Mouse (Mus musculus) hindbrain, embryonic 16.5 days (tissue): ENCODE results near the gene Gm3233. TPM values are rescaled to one million over a fixed set of nuclear protein-coding genes. Genes with fewer than 3 reads are reported as not detected.
"Not testable (repeated sequence)": the region's sequence is repeated elsewhere in the genome, so short reads cannot be mapped to it uniquely, and the experiment has no call there.

Experiments used
- ATAC-seq: fragments of 200-750 bp; cut with Nextera tagmentation; 2 replicates; pipeline ENCODE4 v1.8.0; 2017; ENCODE audit warnings: moderate TSS enrichment, moderate library complexity
- H3K27ac ChIP-seq: fragments of 300-500 bp; sonication (generic); 2 replicates; pipeline ENCODE4 v1.5.1; 2014; ENCODE audit warnings: low read depth, mild to moderate bottlenecking, control low read depth, low read length, moderate library complexity
- H3K27me3 ChIP-seq: fragments of 300-500 bp; sonication (generic); replicated peaks from 2 replicates; pipeline ENCODE4 v1.6.1; 2014; ENCODE audit warnings: low read length; ENCODE audit not compliant: control insufficient read depth, insufficient read depth
- H3K36me3 ChIP-seq: fragments of 300-500 bp; sonication (generic); 2 replicates; pipeline ENCODE4 v1.6.1; 2014; ENCODE audit warnings: mild to moderate bottlenecking, low read length, moderate library complexity, mixed read lengths; ENCODE audit not compliant: control insufficient read depth, insufficient read depth
- H3K4me1 ChIP-seq: fragments of 300-500 bp; sonication (generic); 2 replicates; pipeline ENCODE4 v1.6.1; 2014; ENCODE audit warnings: low read depth, low read length; ENCODE audit not compliant: control insufficient read depth, insufficient read depth
- H3K4me2 ChIP-seq: fragments of 300-500 bp; sonication (generic); 2 replicates; pipeline ENCODE4 v1.6.1; 2014; ENCODE audit warnings: mild to moderate bottlenecking, low read length, control low read depth, moderate library complexity
- H3K4me3 ChIP-seq: fragments of 300-500 bp; sonication (generic); 2 replicates; pipeline ENCODE4 v1.5.1; 2014; ENCODE audit warnings: mild to moderate bottlenecking, low read length, control low read depth, moderate library complexity
- H3K9ac ChIP-seq: fragments of 300-500 bp; sonication (generic); 2 replicates; pipeline ENCODE4 v1.6.1; 2014; ENCODE audit warnings: low read depth, mild to moderate bottlenecking, control low read depth, low read length, moderate library complexity
- H3K9me3 ChIP-seq: fragments of 300-500 bp; sonication (generic); 2 replicates; pipeline ENCODE4 v1.6.1; 2014; ENCODE audit warnings: mild to moderate bottlenecking, low read length, moderate library complexity; ENCODE audit not compliant: control insufficient read depth
- WGBS: fragments of 180-500 bp; shearing (Covaris S2); extraction: QIAGEN DNeasy Blood & Tissue Kit; methylation state at CpG from one replicate; pipeline ENCODE4 v1.1.7; 2014; 5-methylcytosine and 5-hydroxymethylcytosine counted together
- polyA plus RNA-seq: library from polyadenylated mRNA; unstranded; fragments of >200 nt; fragmentation: Nextera tagmentation; extraction: Ambion mirVana; gene quantifications from 2 replicates; pipeline ENCODE4 v1.2.1, GENCODE M21; 2015

Gm3233 gene
- polyA plus RNA-seq, 1 experiment from 2014 or later: not detected

- H3K9ac ChIP-seq, H3K36me3 ChIP-seq, H3K4me2 ChIP-seq, H3K9me3 ChIP-seq, H3K27me3 ChIP-seq, H3K27ac ChIP-seq, ATAC-seq, H3K4me3 ChIP-seq, H3K4me1 ChIP-seq: not testable (repeated sequence)
- WGBS: no CpG with 5 or more reads among the region's 1 CpGs
Measured at GRCm38 (mm10) chr10:77782442-77782841, 23.0 kb upstream of the Gm3233 start, which contains the start of gene Gm3250. TSS of gene Gm3250 (minus strand) at chr10:77782542.

DNA sequence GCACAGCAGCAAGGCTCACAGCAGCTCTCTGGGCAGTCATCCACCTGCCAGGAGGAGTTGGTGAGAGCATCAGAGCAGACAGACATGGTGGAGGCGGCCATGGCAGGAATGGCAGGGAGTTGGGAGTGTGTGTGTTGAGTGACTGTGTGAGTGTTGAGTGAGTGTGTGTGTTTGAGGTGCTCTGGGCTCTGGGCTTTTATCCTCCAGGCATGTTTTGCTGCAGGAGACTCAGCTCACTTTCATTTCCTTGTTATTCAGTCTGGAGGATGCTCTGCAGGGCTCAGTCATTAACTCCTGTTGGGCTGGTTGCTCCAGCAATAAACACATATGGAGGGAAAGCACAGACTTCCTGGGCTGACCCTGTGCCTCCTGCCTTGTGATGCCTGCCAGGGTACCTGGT is 17.4 kb upstream of the Gm3233 start, which contains the start of gene Gm7138:
Gene Gm7138, minus strand, starts transcription at position 101 of the 400 bp plus-strand sequence.
- not testable (repeated sequence) for H3K36me3 ChIP-seq, H3K27me3 ChIP-seq, ATAC-seq, H3K4me3 ChIP-seq, H3K4me1 ChIP-seq, H3K4me2 ChIP-seq, H3K27ac ChIP-seq, H3K9ac ChIP-seq, H3K9me3 ChIP-seq
- WGBS: 63% methylated on average over 1 of the region's 1 CpGs

DNA sequence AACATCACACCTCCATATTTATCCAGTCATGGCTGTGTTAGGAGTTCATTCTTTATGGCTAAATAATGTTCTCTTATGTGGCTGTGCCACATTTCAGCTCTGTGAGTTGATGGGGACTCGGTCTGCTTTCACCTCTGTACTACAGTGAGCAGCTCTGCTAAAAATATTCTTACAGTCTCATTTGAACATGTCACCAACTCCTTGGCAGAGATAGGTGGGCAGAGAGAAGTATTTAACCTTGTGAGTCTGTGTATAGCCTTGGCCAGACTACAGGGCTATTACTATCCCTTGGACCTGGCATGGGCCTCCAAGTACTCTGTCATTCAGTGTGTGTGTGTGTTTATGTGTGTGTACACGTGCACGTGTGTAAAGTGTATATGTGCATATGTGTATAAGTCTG is 12.7 kb upstream of the Gm3233 start:
- H3K4me2 ChIP-seq, H3K9ac ChIP-seq, H3K27me3 ChIP-seq, H3K4me1 ChIP-seq, H3K4me3 ChIP-seq, ATAC-seq, H3K27ac ChIP-seq, H3K9me3 ChIP-seq, H3K36me3 ChIP-seq: not testable (repeated sequence)
- 70% methylated on average over 2 of the region's 3 CpGs for WGBS

GRCm38 (mm10) chr10:77771225-77771624 is 11.7 kb upstream of the Gm3233 start, which contains the start of gene Gm3238:
TSS of gene Gm3238 (minus strand) at chr10:77771325.
- not testable (repeated sequence) for H3K9me3 ChIP-seq, H3K9ac ChIP-seq, H3K27me3 ChIP-seq, H3K36me3 ChIP-seq, H3K4me1 ChIP-seq, H3K4me2 ChIP-seq, H3K4me3 ChIP-seq, ATAC-seq, H3K27ac ChIP-seq
- WGBS: no CpG with 5 or more reads among the region's 1 CpGs

- no peak overlapping the region for H3K27ac ChIP-seq
- H3K4me1 ChIP-seq: no peaks in the 10 kb centered on the region
- no peaks in the 10 kb centered on the region for H3K9me3 ChIP-seq
- H3K4me2 ChIP-seq: no peak overlapping the region
- H3K9ac ChIP-seq: no peak overlapping the region
- no peaks in the 10 kb centered on the region for H3K27me3 ChIP-seq
- H3K36me3 ChIP-seq: no peaks in the 10 kb centered on the region
- ATAC-seq: no peak
- 90% methylated on average over 1 of the region's 1 CpGs for WGBS
- no peak overlapping the region for H3K4me3 ChIP-seq
Measured at GRCm38 (mm10) chr10:77769727-77770126, 10.2 kb upstream of the Gm3233 start.

DNA sequence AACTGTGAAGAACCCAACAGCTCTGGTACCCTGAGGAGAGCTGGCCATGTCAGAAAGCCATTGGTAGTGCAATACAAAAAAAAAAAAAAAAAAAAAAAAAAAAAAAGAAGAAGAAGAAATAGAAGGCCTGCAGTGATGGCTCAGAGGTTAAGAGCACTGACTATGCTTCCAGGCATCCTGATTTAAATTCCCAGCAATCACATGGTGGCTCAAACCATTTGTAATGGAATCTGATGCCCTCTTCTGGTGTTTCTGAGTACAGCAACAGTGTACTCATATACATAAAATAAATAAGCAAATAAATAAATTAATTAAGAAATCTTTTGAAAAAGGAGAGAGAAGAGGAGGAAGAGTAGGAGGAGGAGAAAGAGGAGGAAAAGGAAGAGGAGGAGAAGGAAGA is 6.0 kb downstream of the Gm3233 start:
- Histone ChIP-seq H3K4me3 (no peak overlapping the region), H3K9ac (no peak overlapping the region), H3K27me3 (no peaks in the 10 kb centered on the region), H3K27ac (no peak overlapping the region), H3K4me2 (no peak overlapping the region), H3K36me3 (no peaks in the 10 kb centered on the region), H3K4me1 (no peaks in the 10 kb centered on the region), H3K9me3 (no peaks in the 10 kb centered on the region)
- no peak for ATAC-seq

GRCm38 (mm10) chr10:77752312-77752711 is 7.2 kb downstream of the Gm3233 start:
- not testable (repeated sequence) for H3K27me3 ChIP-seq, H3K4me3 ChIP-seq, H3K27ac ChIP-seq, ATAC-seq, H3K9me3 ChIP-seq, H3K36me3 ChIP-seq, H3K9ac ChIP-seq, H3K4me2 ChIP-seq, H3K4me1 ChIP-seq
- 55% methylated on average over 3 of the region's 3 CpGs for WGBS

DNA sequence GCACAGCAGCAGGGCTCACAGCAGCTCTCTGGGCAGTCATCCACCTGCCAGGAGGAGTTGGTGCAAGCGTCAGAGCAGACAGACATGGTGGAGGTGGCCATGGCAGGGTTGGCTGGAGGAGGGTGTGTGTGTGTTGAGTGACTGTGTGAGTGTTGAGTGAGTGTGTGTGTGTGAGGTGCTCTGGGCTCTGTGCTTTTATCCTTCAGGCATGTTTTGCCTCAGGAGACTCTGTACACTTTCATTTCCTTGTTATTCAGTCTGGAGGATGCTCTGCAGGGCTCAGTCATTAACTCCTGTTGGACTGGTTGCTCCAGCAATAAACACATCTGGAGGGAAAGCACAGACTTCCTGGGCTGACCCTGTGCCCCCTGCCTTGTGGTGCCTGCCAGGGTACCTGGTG is 8.2 kb downstream of the Gm3233 start, which contains the start of gene Gm9736:
Gene Gm9736, minus strand, starts transcription at position 101 of the 400 bp plus-strand sequence.
- H3K36me3 ChIP-seq, ATAC-seq, H3K4me2 ChIP-seq, H3K9me3 ChIP-seq, H3K27ac ChIP-seq, H3K4me1 ChIP-seq, H3K27me3 ChIP-seq, H3K4me3 ChIP-seq, H3K9ac ChIP-seq: not testable (repeated sequence)
- 80% methylated on average over 1 of the region's 1 CpGs for WGBS

- H3K9me3 ChIP-seq, H3K4me3 ChIP-seq, H3K4me2 ChIP-seq, ATAC-seq, H3K9ac ChIP-seq, H3K4me1 ChIP-seq, H3K27me3 ChIP-seq, H3K36me3 ChIP-seq, H3K27ac ChIP-seq: not testable (repeated sequence)
- WGBS: 53% methylated on average over 1 of the region's 1 CpGs
Measured at GRCm38 (mm10) chr10:77750686-77751085, 8.8 kb downstream of the Gm3233 start.
